Mouse (Mus musculus): ENCODE measurements at regions not wholly inside any gene's neighbourhood (a gene's known extent, or its start where the extent isn't known, plus 50 kb on each side); places are given as distances from the start of the nearest gene placed in this dataset.

- TF ChIP-seq USF1 (IDR thresholded peaks at IDR 0.05; ENCODE audit: low read depth) = no peak
- TF ChIP-seq TCF12 (IDR thresholded peaks at IDR 0.05; ENCODE audit: insufficient read depth, poor library complexity, severe bottlenecking) = no peak
- TF ChIP-seq POLR2A (IDR thresholded peaks at IDR 0.05; ENCODE audit: insufficient read length, low read depth) = no peak
- TF ChIP-seq POLR2AphosphoS2 (IDR thresholded peaks at IDR 0.05; ENCODE audit: insufficient read length, low read depth) = no peak
Observed at GRCm38 (mm10) chr2:50008282-50008681, 57.9 kb upstream of the Lypd6 start.

All from myocyte (in vitro differentiated cells).